Mouse (Mus musculus): ENCODE results near the gene Gsdma.

GRCm38 (mm10) chr11:98709001-98709741 lies 45.0 kb downstream of the Gsdma start:
- TF ChIP-seq GATA1 (IDR thresholded peaks at IDR 0.05; ENCODE audit: low read length) (no peak), TAL1 (IDR thresholded peaks at IDR 0.05; ENCODE audit: low read length) (no peak)

Measured in erythroblast, embryonic 14.5 days (primary cell).